Mouse (Mus musculus) ES-CJ7 (cell line): Measurements from ENCODE around the gene Nprl3.

ENCODE experiments used
- DNase-seq: peaks from one replicate; pipeline ENCODE4 v3.0.0; 2011; ENCODE audit warnings: low read depth, low spot score

Gene Nprl3

DNA sequence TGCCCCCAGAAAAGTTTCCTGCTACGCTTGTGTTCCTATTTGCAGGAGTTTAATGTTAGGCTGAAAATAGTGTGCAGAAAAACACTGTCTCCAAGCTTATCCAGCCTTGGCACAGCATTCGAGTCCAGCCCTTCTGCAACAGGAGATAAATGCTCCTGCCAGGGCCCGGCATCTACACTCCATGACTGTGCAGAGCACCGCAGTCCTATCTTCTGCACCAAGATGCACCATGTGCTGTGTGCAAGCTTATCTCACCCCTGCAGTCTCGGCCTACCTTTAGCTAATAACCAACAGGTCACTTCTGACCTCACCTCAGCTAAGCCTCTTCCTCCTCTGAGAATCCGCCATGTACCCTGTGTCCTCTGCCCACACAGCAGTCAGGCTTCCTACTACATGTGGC lies 21.9 kb downstream of the Nprl3 start:
- no peak for DNase-seq

DNA sequence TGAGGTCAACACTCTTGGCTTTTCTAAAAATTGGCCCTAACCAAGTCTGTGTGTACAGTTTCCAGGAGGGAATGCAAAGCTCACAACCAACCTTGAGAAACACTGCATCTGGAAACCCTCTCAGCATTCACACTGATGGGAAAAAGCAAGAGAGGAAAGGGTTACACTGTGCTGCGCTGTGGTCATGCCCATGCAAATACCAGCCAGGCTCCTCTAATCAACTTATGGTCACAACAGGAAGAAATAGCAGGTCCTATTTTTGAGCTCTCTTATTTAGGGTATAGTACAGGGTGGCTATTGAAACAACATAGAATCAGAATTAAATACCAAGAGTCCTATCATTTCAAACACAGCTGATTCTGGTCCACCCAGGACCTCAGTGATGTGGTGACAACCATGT lies 22.9 kb downstream of the Nprl3 start:
- DNase-seq: no peak

- no peak for DNase-seq
Measured at GRCm38 (mm10) chr11:32244064-32244463, 23.4 kb downstream of the Nprl3 start.

DNA sequence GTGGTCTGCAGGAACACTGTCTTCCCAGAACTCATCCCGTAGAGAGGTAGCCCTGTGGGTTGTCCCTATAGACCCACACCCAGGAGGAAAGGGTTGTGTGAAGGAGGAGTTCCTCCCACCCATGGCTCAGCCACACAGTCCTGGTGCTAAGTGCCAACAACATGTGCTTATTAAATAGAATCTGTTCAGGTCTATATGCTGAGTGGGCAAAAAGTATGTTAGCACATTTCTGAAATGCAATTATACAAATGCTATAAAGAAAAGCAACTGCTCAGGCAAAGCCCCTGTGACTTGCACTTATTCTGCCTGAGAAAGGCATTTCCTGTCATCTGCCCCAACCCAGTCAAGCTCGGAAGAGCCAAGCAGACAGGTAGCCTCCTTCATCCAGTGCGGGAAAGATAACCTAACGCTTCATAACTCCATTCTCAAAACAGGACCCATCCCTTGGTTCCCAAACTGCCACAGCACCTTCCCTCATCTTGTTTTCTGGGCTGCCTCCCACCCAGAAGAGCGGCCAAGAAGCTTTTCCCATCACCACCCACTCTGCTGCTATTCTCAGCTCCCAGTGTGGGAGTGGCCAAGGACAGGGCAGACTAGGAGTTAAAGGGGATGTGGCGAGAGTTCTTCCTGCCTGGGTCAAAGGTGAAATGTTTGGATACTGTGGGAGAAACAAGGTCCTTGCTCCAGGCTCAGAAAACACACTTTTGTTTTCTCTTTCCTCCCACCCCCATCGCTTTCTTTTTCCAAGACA lies 24.1 kb downstream of the Nprl3 start:
- DNase-seq: no peak

- DNase-seq: no peak
Measured at GRCm38 (mm10) chr11:32242209-32242608, 25.3 kb downstream of the Nprl3 start.

GRCm38 (mm10) chr11:32241391-32241790 lies 26.1 kb downstream of the Nprl3 start:
- no peak for DNase-seq

DNA sequence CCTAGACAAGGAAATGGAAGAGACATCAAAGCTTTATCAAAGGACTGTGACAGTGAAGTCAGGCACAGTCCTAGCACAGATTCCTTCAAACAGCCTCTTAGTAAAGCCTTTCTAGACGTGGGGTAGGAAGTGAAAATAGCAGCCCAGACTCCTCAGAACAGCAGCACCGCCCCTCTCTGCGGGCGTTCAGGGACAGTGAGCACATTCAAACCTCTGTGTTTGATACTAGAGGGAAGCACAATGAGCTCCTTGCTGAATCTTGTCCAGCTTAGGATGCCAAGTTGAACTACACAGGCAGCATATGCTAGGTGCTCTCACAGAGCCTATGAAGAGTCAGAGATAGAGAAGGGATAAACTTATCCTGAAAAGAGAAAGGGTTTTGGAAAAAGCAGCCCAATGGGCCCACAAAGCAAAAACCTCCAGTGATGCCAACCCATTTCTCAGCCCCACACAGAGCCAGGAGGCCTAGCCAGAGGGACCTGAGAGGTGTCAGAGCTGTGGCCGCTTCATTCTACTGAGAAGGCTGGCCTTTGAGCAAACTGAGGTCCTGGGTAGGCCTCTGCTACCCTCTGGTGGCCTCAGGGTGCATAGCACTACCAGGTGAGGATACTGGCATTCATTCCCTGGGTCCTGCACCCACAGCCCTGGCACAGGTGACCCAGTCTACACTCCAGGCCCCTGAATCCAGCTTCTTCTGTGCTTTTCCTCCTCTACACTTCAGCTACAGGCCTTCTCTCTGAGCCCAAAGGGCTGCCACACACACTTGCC lies 29.2 kb downstream of the Nprl3 start:
- peak; percentile 54 for DNase-seq

DNA sequence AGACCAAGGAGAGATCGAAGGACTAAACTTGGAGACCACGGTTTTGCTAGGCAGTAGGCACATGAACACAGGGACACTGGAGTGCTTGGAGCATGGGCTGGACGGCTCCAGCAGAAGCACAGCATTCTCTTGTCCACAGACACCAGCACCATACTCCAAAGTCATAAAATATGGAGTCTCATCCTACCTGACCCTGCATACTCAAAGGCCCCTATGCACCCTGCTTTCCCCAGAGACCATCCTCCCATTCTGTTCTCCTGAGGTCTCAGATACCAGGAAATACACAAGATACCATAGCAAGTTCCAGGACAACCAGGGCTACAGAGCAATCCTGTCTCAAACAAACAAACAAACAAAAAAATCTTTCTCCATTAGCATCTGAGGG lies 30.1 kb downstream of the Nprl3 start:
- DNase-seq: no peak

GRCm38 (mm10) chr11:32236712-32237410 lies 30.6 kb downstream of the Nprl3 start:
- DNase-seq: peak; percentile 50

DNA sequence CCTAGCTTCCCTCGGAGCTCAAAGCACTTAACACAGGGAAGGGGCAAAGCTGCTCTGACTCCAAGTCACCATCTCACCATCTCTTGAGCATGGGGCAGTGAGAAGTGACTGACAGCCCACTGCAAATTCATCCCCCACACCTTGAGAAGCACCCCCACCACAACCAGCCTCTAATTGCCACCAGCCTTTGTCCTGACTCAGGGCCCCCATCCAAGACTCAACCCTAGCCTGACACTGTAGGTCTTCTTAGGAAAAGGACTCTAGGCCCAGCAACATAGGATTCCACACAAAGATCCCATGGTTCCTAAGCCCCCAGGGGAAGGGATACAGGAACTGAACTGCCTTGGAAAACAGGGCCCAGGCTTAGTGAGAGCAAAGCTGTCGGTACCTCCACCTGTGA lies 31.4 kb downstream of the Nprl3 start:
- DNase-seq: no peak

DNA sequence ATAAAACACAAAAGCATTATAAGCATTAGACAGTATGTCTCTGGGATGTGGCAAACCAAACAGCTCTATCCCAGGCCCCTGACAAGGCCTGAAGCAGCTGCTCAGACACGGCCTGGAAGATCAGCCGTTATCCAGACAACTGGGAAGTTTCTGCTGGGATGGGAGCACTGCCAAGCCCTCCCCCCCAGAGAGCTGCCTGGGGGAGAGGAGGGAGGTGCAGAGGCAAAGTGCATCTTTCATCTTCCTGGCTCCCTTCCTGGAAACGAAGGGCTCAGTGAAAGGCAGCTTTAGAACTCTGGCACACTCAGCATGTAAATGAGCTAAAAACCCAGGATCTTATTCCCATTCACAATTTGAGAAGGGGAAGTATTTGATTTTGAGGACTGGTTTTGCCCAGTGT lies 31.9 kb downstream of the Nprl3 start:
- DNase-seq: no peak

DNA sequence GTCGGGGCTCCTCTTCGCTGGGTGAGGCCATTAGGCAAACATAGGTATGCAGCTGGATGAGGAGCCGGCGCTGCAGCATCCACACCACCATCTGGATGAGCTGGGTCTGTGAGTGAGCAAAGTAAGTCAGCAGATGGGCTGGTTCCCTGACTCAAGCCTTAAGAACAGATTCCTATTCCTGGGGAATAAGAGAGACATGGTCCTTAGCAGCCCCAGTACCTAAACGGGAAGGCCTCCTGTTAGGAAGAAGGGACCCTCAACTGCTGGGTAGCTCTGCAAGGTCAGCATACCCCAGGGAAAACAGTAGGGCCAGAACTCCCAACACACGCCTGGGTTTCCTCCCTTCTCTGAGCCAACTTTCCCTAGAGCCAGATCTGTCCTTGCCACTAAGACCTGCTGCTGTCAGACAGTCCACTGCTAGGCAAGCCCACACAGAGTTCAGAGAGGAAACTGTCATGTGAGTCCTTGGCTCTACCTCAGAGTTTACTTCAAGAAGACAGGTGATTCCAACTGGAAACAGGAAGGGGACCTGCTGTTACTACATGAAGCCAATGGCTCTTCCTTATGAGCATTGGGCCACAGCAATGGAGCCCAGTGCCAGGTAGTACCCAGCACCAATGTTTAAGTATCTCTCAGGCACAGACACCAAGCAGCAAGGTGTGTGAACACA lies 32.6 kb downstream of the Nprl3 start:
- DNase-seq: no peak

DNA sequence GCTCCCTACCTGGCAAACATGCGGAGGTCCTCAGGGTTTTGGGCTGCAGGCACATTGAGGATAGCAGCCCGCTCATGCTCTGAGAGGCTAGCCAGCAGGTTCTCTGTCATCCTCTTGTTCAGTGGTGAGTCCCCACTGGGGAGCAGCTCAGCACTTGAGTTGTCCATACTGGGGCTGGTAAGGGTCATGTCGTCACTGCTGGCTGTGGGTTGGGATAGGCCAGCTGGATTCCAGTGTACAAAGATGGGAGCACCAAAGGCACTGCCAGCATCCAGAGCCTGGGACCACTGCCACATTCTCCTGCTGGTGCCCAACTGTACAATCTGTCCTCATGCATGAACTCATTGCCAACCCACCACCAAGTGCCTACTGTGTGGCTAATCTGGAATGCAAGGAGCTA lies 33.6 kb downstream of the Nprl3 start:
- no peak for DNase-seq

DNA sequence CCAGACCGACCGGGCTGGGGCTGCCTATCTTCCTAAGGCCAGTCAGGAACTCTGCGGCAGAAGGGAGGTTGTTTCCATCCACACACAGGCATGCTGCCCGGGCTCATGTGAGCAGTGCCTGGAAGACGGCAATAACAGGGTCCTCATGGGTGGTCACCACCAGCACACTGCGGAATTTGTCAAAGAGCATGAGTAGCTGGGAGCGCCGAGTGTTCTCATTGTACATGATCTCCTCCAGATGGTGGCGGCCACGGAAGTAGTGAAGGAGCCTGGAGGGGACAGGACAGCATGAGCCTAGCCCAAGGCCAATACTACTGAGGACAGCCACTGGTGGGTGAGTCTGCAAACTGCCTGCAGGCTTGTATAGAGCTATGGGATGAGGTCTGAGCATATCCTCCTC lies 34.7 kb downstream of the Nprl3 start:
- no peak for DNase-seq

- DNase-seq: no peak
Measured at GRCm38 (mm10) chr11:32231125-32231524, 36.4 kb downstream of the Nprl3 start.

GRCm38 (mm10) chr11:32230220-32230619 lies 37.3 kb downstream of the Nprl3 start:
- no peak for DNase-seq

DNA sequence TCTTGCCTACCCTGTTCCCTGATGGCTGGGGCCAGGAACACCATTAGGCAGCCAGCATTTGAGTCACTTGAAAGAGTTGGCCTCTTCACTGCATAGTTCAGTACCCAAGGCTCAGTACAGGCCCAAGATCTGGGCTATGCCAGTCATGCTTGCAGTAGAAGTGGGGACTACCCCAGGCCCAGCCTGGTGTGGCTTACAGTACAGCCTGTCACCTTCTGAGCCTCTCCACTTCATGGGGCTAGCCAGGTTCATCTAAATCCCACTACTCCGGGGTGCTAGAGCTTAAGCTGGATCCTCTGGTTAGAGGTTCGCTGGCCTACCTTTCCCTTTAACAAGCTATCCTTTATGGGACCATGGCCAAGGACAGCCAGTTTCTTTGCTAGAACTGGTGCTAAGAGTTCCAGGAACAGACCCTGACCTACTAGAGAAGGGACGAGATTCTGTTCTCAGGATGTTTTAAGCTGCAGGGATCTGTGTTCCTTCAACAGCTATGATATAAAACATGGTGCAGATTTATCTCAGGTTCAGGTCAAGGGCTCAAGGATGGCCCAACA lies 39.1 kb downstream of the Nprl3 start:
- DNase-seq: no peak

DNA sequence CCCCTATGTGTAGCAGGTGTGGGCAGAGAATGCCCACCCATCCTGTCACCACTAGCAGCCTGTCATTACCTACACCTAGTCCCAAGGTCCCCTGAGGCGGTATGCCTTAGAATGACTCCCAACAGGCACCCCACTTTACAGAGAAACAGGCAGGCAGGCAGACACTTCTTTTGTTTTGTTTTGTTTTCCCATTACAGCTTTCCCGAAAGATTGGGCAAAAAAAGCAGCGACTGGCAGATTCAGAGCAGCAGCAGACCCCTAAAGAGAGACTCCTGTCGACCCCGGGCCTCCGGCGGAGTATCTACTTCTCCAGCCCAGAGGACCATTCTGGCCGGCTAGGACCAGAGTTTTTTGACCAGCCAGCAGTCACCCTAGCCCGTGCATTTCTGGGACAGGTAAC lies 40.0 kb downstream of the Nprl3 start:
- DNase-seq: no peak

DNA sequence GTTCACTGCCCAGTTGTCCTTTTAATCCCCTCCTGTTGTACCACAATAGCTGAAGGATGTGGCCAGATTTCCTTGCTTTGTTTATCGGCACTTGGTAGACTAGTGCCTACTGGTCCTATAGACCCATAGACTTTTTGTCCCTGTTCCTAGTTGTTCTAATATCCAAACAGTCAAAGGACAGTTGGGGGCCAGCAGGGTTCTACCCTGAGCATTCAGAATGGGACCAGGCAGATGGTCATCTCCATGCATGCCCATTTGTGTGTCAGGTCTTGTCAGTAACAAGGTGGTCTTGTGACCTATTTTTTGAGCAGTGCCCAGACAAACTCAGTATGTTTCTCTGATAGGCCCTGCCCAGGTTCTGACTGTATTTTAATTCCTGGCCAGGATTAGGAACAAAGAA lies 40.5 kb downstream of the Nprl3 start:
- DNase-seq: no peak

GRCm38 (mm10) chr11:32226124-32226871 lies 41.2 kb downstream of the Nprl3 start, which contains the start of gene Mpg:
TSS of gene Mpg (plus strand) at chr11:32226505.
- DNase-seq: peak; percentile 90
